Mouse (Mus musculus): ENCODE measurements around the gene Scrn1. TPM values are rescaled to one million over a fixed set of nuclear protein-coding genes. Genes with fewer than 3 reads are reported as not detected.
A peak's percentile ranks its signal among the peaks of the same experiment; 100 is the strongest.

Scrn1 gene
- polyA plus RNA-seq, 1 experiment from 2014 or later: 91.6 TPM

DNA sequence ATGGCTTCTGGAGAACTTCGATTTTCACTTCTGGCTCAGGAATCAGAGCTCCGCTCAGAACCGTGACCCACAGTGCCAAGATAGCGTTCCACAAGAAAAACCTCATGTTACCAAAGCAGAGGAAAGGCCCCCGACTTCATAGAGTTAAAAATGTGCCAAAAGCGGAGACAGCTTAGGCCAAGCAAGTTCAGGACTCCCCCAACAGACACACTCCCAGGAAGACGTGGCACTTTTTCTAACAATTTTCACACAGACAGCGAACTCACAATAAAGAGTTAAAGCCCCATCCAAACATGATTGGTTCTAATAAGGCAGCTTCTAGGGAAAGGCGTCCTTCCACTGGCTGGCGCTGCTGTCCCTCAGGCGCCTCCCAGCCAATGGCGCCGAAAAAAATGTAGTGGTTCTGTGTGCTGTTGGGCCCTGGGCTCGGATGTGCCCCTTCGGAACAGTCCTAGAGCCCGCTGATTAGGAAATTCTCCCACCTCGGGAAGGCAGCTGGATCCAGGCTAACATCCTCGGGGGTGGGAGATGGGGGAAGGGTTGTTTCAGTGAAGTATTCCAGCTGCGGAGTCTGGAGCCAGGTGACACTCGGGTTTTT is 26.7 kb upstream of the Scrn1 start:
- 1% methylated on average over 20 of the region's 20 CpGs for WGBS
- peak; percentile 86 for ATAC-seq (ENCODE audit: low FRiP score)

DNA sequence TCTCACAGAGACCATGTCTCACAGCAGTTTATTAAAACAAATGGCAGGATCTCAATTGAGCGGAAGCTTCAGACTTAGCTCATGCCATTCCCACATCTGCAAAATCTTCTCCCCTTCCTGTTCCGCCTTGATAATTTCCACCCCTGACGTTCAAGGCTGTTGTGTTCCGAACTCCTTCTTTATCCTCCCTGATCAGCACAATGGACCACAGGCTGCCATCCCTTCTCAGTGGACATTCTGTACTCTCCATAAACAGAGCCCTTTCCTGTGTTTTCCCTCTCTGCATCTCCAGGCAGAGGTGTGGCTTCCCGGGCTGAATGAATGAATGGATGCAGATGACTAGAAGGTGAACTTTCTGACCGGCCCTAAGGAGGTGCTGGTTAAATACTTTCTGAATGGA is 25.5 kb upstream of the Scrn1 start:
- ATAC-seq (ENCODE audit: low FRiP score): no peak
- Histone ChIP-seq H3K4me1 (replicated peaks) (peaks cover 32% of the 10 kb centered on the region), H3K4me2 (peak overlapping the region; percentile 23), H3K36me3 (no peaks in the 10 kb centered on the region), H3K27ac (no peak overlapping the region), H3K9me3 (no peaks in the 10 kb centered on the region), H3K9ac (no peak overlapping the region), H3K27me3 (0 out of 2 replicates have a peak, but pooled peaks cover 10% of the 10 kb centered on the region), H3K4me3 (peak overlapping the region; percentile 12; the same call in 1 of the 2 replicates)
- WGBS: 50% methylated on average over 6 of the region's 6 CpGs

More for the DNA sequence above, 26.7 kb upstream of the Scrn1 start:
- H3K4me1 ChIP-seq (replicated peaks): peaks cover 44% of the 10 kb centered on the region
- H3K4me2 ChIP-seq: peak overlapping the region; percentile 72
- H3K27me3 ChIP-seq: 0 out of 2 replicates have a peak, but pooled peaks cover 10% of the 10 kb centered on the region
- H3K9me3 ChIP-seq: no peaks in the 10 kb centered on the region
- peak overlapping the region; percentile 69 for H3K9ac ChIP-seq
- peak overlapping the region; percentile 52 for H3K4me3 ChIP-seq
- H3K36me3 ChIP-seq: no peaks in the 10 kb centered on the region
- peak overlapping the region; percentile 82 for H3K27ac ChIP-seq

DNA sequence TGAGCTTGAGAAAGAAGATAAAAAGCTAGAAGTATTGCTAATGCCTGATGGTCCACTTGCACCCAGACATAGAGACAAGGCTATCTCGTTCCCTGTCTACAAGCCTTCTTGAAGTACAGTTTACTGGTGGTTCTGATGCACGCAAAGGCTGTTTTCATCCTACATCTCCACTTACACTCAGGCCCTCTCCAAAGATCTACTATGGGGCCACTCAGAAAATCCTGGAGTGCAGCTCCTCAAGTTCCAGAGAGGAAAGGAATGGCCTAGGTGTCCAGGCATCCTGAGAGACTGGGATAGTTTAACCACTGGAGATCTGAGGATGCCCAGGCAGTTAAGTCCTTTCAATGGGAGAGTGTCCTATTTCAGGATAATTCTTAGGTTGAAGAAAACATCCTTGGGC is 24.4 kb upstream of the Scrn1 start:
- Histone ChIP-seq H3K4me2 (no peak overlapping the region), H3K27me3 (0 out of 2 replicates have a peak, but pooled peaks cover 10% of the 10 kb centered on the region), H3K27ac (no peak overlapping the region), H3K9ac (no peak overlapping the region), H3K4me3 (no peak overlapping the region), H3K4me1 (replicated peaks) (peaks cover 21% of the 10 kb centered on the region), H3K9me3 (no peaks in the 10 kb centered on the region), H3K36me3 (no peaks in the 10 kb centered on the region)
- no peak for ATAC-seq (ENCODE audit: low FRiP score)
- WGBS: 93% methylated on average over 2 of the region's 2 CpGs

DNA sequence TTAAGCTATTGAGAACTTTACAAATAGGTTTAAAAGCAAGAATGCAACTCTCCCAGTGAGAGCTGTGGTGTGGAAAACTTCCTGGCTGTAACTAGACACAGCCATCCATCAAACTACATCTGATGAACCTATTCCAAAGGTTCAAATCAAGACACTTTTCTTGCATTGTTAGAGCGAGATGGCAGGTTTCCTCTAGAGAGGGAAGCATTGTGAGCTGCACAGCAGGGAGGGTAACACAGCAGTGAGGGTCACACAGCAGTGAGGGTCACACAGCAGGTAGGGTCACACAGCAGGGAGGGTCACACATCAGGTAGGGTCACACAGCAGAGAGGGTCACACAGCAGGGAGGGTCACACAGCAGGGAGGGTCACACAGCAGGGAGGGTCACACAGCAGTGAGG is 21.9 kb upstream of the Scrn1 start:
- Histone ChIP-seq H3K4me1 (replicated peaks) (peaks cover 10% of the 10 kb centered on the region), H3K36me3 (no peaks in the 10 kb centered on the region), H3K4me2 (no peak overlapping the region), H3K27me3 (0 out of 2 replicates have a peak, but pooled peaks cover 10% of the 10 kb centered on the region), H3K4me3 (no peak overlapping the region), H3K9me3 (no peaks in the 10 kb centered on the region), H3K9ac (no peak overlapping the region), H3K27ac (no peak overlapping the region)
- no peak for ATAC-seq (ENCODE audit: low FRiP score)
- WGBS: 32% methylated on average over 1 of the region's 1 CpGs

DNA sequence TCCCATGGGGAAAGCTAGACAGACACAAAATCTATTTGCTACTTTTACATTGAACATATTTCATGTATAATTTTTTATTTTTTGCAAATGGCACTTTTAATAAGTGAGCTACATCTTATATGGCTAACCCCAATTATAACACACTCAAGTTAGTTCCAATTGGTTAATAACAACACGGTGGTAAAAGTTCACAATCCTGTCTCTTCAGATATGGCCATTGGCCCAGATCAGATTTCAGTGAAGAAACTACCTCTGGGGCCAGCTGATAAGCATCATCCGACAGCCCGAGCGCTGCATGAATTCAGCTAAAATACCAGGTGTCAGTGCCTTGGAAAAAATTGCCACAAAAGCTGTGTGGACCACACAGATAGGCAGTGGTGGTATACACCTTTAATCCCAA is 21.4 kb upstream of the Scrn1 start:
- no peak overlapping the region for H3K9ac ChIP-seq
- 95% methylated on average over 4 of the region's 4 CpGs for WGBS
- 0 out of 2 replicates have a peak, but pooled peaks cover 10% of the 10 kb centered on the region for H3K27me3 ChIP-seq
- H3K4me3 ChIP-seq: no peak overlapping the region
- no peaks in the 10 kb centered on the region for H3K36me3 ChIP-seq
- H3K27ac ChIP-seq: no peak overlapping the region
- H3K9me3 ChIP-seq: no peaks in the 10 kb centered on the region
- H3K4me1 ChIP-seq (replicated peaks): peaks cover 8% of the 10 kb centered on the region
- ATAC-seq (ENCODE audit: low FRiP score): no peak
- H3K4me2 ChIP-seq: no peak overlapping the region

DNA sequence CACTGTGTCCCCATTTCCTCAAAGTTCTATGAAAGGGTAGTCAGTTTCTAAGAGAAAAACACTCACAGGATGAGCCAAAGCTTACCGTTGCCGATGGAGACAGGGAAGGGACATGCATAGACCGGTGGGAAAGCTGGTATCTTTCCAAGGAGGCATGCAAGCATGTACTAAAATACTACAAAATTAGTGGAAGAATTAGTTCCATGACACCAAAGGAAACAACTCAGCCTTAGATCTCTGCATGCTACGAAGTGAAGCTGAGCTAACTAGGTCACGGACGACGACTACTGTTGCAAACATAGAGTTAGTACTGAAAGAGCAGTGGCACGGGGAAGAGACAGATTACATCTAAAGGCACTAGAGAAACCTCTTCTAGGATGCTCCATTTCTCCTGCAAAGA is 20.6 kb upstream of the Scrn1 start:
- WGBS: 75% methylated on average over 8 of the region's 8 CpGs
- H3K4me2 ChIP-seq: no peak overlapping the region
- H3K4me1 ChIP-seq (replicated peaks): peaks cover 3% of the 10 kb centered on the region; the same call in 1 of the 2 replicates
- no peak overlapping the region for H3K9ac ChIP-seq
- H3K27ac ChIP-seq: no peak overlapping the region
- H3K27me3 ChIP-seq: 0 out of 2 replicates have a peak, but pooled peaks cover 10% of the 10 kb centered on the region
- no peak overlapping the region for H3K4me3 ChIP-seq
- H3K36me3 ChIP-seq: no peaks in the 10 kb centered on the region; the same call in 1 of the 2 replicates
- ATAC-seq (ENCODE audit: low FRiP score): no peak
- no peaks in the 10 kb centered on the region for H3K9me3 ChIP-seq

DNA sequence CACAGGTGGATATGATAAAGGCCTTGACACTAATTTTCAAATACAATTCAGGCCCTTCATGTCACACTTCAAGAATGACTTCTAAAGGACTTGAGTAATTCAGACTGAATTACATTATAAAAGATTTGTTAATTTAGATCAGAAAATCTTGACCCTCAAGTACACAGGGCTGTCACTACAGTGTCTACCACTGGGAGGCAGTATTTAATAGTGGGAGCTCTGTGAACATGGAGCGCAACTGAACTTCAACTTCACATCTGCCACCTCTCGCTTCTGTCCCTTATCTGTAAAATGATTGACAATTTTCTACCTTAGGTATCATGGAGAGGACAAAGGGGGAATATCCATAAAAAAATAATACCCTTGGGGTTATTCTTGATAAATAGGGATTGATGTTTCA is 19.9 kb upstream of the Scrn1 start:
- H3K9me3 ChIP-seq: no peaks in the 10 kb centered on the region
- no peak overlapping the region for H3K9ac ChIP-seq
- 0 out of 2 replicates have a peak, but pooled peaks cover 4% of the 10 kb centered on the region for H3K27me3 ChIP-seq
- no peak overlapping the region for H3K4me3 ChIP-seq
- H3K27ac ChIP-seq: no peak overlapping the region
- H3K4me2 ChIP-seq: no peak overlapping the region
- H3K36me3 ChIP-seq: no peaks in the 10 kb centered on the region; the same call in 1 of the 2 replicates
- 29% methylated on average over 2 of the region's 2 CpGs for WGBS
- ATAC-seq (ENCODE audit: low FRiP score): no peak
- no peaks in the 10 kb centered on the region for H3K4me1 ChIP-seq (replicated peaks)

DNA sequence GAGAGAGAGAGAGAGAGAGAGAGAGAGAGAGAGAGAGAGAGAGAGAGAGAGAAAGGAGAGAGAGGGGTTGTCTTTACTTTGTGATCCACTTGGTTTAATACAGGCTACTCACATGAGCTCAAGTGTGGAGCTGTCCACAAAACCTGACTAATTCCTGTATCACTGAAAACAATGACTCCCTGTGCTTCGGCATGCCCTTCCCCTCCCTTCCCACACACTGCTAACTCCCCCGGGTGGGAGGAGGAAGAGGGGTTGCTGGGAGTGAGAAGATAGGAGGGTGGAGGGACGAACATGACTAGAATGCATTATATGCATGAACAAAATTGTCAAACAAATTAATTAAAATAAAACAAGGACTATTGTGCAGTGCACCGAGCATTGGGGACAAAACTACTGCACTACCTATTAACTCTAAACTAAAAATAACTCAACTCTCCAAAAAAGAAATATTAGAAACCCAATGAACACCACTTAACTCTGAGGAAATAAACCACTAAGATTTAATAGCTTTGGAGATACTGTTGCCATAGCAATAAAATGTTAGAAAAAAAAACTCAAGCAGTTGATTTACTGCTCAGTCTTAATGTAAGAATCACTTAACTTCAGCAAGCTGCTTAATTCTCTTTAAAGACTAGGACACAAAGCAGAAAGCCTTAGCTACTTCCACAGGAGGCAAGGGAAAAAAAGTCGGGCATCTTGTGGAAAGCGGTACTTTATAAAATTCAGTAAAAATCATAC is 7.1 kb upstream of the Scrn1 start:
- H3K4me2 ChIP-seq: no peak overlapping the region

DNA sequence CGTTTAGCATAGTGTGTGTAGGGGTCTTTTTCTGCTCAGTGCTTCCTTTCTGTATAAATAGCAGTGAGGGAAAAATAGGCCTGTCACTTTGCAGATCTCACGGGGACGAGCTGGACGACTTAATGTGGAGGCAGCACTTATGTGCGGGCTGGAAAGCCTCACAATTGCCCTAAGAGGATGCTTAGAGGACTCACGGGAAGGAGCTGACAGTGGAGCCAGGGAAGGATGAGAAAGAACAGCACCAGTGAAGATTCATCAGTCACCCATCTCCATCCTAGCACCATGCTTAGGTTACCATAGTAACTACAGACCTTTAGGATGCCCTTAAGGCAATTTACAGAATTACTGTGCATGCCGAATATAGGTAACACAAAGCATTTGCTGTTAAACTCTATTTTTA is 3.5 kb upstream of the Scrn1 start:
- no peaks in the 10 kb centered on the region for H3K36me3 ChIP-seq
- no peak overlapping the region for H3K4me3 ChIP-seq
- H3K27ac ChIP-seq: peak overlapping the region; percentile 78
- 13% methylated on average over 7 of the region's 7 CpGs for WGBS
- peaks cover 63% of the 10 kb centered on the region for H3K4me1 ChIP-seq (replicated peaks)
- 0 out of 2 replicates have a peak overlapping the region, but pooled peaks have one; percentile 43 for H3K9ac ChIP-seq
- no peaks in the 10 kb centered on the region for H3K27me3 ChIP-seq
- no peaks in the 10 kb centered on the region for H3K9me3 ChIP-seq
- H3K4me2 ChIP-seq: 0 out of 2 replicates have a peak overlapping the region, but pooled peaks have one; percentile 10
- no peak for ATAC-seq (ENCODE audit: low FRiP score)

More for the DNA sequence above, 7.1 kb upstream of the Scrn1 start:
- no peaks in the 10 kb centered on the region for H3K9me3 ChIP-seq
- H3K4me3 ChIP-seq: no peak overlapping the region
- H3K9ac ChIP-seq: no peak overlapping the region
- WGBS: 20% methylated on average over 6 of the region's 6 CpGs
- H3K4me1 ChIP-seq (replicated peaks): peaks cover 46% of the 10 kb centered on the region
- no peaks in the 10 kb centered on the region for H3K36me3 ChIP-seq
- ATAC-seq (ENCODE audit: low FRiP score): peak; percentile 53; the same call in 1 of the 2 replicates
- no peaks in the 10 kb centered on the region for H3K27me3 ChIP-seq
- H3K27ac ChIP-seq: peak overlapping the region; percentile 44; the same call in 1 of the 2 replicates

DNA sequence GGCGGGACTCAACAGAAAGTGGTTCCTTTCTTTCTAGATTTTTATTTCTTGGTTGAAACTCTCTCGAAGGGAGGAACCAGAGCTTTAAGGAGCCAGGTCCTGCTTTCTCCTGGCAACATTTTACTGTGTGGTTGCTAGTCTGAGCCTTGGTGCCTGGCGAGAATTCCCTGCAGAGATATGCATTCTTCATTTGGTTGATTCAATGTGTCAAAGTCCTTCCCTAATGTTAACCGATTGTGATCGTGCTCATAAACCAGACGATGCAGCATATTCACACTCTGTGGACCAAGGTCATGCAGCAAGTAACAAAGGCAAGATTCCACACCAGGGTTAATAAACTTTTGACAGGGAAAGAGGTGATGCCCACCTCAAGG is 244 bp upstream of the Scrn1 start:
- Histone ChIP-seq H3K4me1 (replicated peaks) (peaks cover 79% of the 10 kb centered on the region), H3K9me3 (no peaks in the 10 kb centered on the region), H3K27ac (peak overlapping the region; percentile 96), H3K36me3 (no peaks in the 10 kb centered on the region), H3K4me2 (peak overlapping the region; percentile 77), H3K4me3 (peak overlapping the region; percentile 61), H3K27me3 (no peaks in the 10 kb centered on the region), H3K9ac (peak overlapping the region; percentile 88)
- no peak; the same call in none of the 2 replicates for ATAC-seq (ENCODE audit: low FRiP score)
- 5% methylated on average over 6 of the region's 6 CpGs for WGBS

DNA sequence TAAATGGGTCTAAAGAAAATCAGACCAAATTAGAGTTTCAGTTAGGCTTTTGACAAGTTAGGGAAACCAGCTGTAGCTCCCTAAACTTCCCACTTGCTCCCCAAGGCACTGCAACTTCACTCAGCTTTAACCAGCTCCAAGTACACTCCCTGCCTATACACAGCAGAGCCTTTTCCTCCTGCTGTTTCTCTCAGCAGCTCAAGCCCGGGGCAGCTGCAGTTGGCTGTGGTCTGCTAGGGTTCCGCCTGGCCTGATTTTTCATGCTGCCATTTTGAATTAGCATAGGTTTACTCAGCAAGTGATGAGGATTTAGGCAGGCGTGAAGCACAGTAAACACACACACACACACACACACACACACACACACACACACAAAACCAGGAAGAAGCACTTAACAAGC is 1.3 kb downstream of the Scrn1 start:
- Histone ChIP-seq H3K4me2 (peak overlapping the region; percentile 77), H3K4me1 (replicated peaks) (peaks cover 75% of the 10 kb centered on the region), H3K27ac (peak overlapping the region; percentile 96), H3K36me3 (no peaks in the 10 kb centered on the region), H3K4me3 (peak overlapping the region; percentile 61), H3K9ac (peak overlapping the region; percentile 88), H3K27me3 (no peaks in the 10 kb centered on the region), H3K9me3 (no peaks in the 10 kb centered on the region)
- WGBS: 5% methylated on average over 3 of the region's 3 CpGs
- ATAC-seq (ENCODE audit: low FRiP score): peak; percentile 43; the same call in 1 of the 2 replicates

DNA sequence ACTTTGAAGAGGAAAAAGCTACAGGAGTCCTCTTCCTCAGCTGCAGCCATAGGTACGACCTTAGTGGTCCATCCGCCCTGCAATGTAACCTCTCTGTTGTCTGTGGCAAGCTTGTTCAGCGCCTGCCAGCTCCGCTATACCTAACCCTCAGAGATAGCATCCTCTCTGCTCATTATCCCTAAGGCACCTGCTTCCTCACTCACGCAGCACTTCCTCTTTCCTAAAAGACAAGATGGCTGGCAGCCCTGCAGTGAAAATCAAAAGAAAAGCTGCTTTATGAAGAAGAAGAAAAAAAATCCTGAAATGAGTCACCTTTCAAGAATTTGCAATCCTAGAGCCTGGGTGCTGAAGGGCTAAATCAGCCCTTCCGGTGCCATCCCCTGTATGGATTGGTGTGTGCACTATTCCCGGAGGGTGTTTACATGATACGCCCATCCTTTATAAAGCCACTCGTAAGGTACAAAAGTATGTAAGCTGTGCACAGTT is 1.7 kb downstream of the Scrn1 start:
- 54% methylated on average over 9 of the region's 9 CpGs for WGBS
- Histone ChIP-seq H3K4me1 (replicated peaks) (peaks cover 76% of the 10 kb centered on the region), H3K9me3 (no peaks in the 10 kb centered on the region), H3K27ac (peak overlapping the region; percentile 96), H3K4me3 (peak overlapping the region; percentile 61), H3K27me3 (no peaks in the 10 kb centered on the region), H3K4me2 (peak overlapping the region; percentile 77), H3K9ac (peak overlapping the region; percentile 88), H3K36me3 (no peaks in the 10 kb centered on the region)
- no peak for ATAC-seq (ENCODE audit: low FRiP score)
